Mouse (Mus musculus) E14TG2a.4 (cell line): Measurements from ENCODE around the gene Wdr3.
A peak's percentile ranks its signal among the peaks of the same experiment; 100 is the strongest.

Experiments used
- H3K27me3 ChIP-seq: 2 replicates; pipeline ENCODE4 v1.6.1; 2014; ENCODE audit warnings: low read length, control low read depth; ENCODE audit not compliant: insufficient read depth
- H3K36me3 ChIP-seq: 2 replicates; pipeline ENCODE4 v1.6.1; 2014; ENCODE audit warnings: low read length, control low read depth; ENCODE audit not compliant: insufficient read depth
- H3K4me1 ChIP-seq: replicated peaks from 2 replicates; pipeline ENCODE4 v1.6.1; 2014; ENCODE audit warnings: low read depth, low read length, control low read depth
- H3K4me3 ChIP-seq: replicated peaks from 2 replicates; pipeline ENCODE4 v1.5.1; 2014; ENCODE audit warnings: mild to moderate bottlenecking, low read length
- H3K9me3 ChIP-seq: 2 replicates; pipeline ENCODE4 v1.6.1; 2014; ENCODE audit warnings: low read length, control low read depth
- CTCF ChIP-seq: conservative IDR thresholded peaks from 2 replicates; pipeline ENCODE4 v1.5.1; 2014; ENCODE audit warnings: low read length
- NANOG ChIP-seq: IDR thresholded peaks from 2 replicates; pipeline ENCODE4 v1.6.1; 2014; ENCODE audit warnings: borderline replicate concordance, low read length, mixed read lengths
- POU5F1 ChIP-seq: IDR thresholded peaks from 2 replicates; pipeline ENCODE4 v1.6.1; 2014; ENCODE audit warnings: low read length, borderline replicate concordance

Wdr3 gene

DNA sequence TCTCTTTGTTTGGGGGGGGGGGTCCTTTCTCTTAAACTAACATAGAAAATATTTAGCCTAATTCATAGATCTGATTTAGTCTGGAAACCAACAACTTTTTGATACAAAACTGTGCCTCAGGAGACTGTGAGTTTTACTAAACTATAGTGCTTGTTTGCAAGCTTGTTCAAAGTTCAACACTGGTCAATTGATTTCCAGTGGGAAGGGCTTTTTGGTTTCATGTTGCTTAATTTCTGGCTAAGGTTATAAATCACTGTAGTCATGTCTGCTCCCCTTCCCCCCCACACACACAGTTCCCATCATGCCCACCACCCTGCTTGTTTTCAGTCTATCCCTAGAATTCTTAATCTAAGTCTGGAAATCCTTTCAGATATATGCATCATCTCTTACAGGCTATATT, 2.8 kb upstream of the Wdr3 start:
- H3K36me3 ChIP-seq: peaks cover 17% of the 10 kb centered on the region
- no peak overlapping the region for H3K4me3 ChIP-seq
- H3K4me1 ChIP-seq: peaks cover 19% of the 10 kb centered on the region
- H3K27me3 ChIP-seq: no peaks in the 10 kb centered on the region
- no peak for TF ChIP-seq NANOG
- TF ChIP-seq POU5F1: no peak
- TF ChIP-seq CTCF: no peak
- no peaks in the 10 kb centered on the region for H3K9me3 ChIP-seq

GRCm38 (mm10) chr3:100163556-100163955, 1.3 kb upstream of the Wdr3 start:
- Histone ChIP-seq H3K9me3 (no peaks in the 10 kb centered on the region), H3K27me3 (no peaks in the 10 kb centered on the region), H3K36me3 (peaks cover 25% of the 10 kb centered on the region), H3K4me3 (no peak overlapping the region), H3K4me1 (peaks cover 19% of the 10 kb centered on the region)
- TF ChIP-seq NANOG: no peak
- TF ChIP-seq POU5F1: no peak
- no peak for TF ChIP-seq CTCF

- peaks cover 41% of the 10 kb centered on the region for H3K36me3 ChIP-seq
- peak overlapping the region; percentile 96 for H3K4me3 ChIP-seq
- H3K27me3 ChIP-seq: no peaks in the 10 kb centered on the region
- TF ChIP-seq NANOG (no peak), CTCF (no peak), POU5F1 (no peak)
- no peaks in the 10 kb centered on the region for H3K9me3 ChIP-seq
- H3K4me1 ChIP-seq: peaks cover 19% of the 10 kb centered on the region
These were observed 417 bp downstream of the Wdr3 start for GRCm38 (mm10) chr3:100161665-100162314.

GRCm38 (mm10) chr3:100160682-100161445, 1.3 kb downstream of the Wdr3 start:
- Histone ChIP-seq H3K27me3 (no peaks in the 10 kb centered on the region), H3K36me3 (peaks cover 51% of the 10 kb centered on the region), H3K4me1 (peaks cover 19% of the 10 kb centered on the region), H3K4me3 (peak overlapping the region; percentile 96), H3K9me3 (no peaks in the 10 kb centered on the region)
- TF ChIP-seq NANOG: no peak
- no peak for TF ChIP-seq CTCF
- no peak for TF ChIP-seq POU5F1

- Histone ChIP-seq H3K4me3 (no peak overlapping the region), H3K9me3 (no peaks in the 10 kb centered on the region), H3K36me3 (no peaks in the 10 kb centered on the region), H3K27me3 (no peaks in the 10 kb centered on the region), H3K4me1 (no peaks in the 10 kb centered on the region)
- TF ChIP-seq POU5F1 (no peak), CTCF (no peak), NANOG (no peak)
These were observed 39.8 kb downstream of the Wdr3 start for GRCm38 (mm10) chr3:100122445-100122844.

GRCm38 (mm10) chr3:100121961-100122360, 40.2 kb downstream of the Wdr3 start:
- TF ChIP-seq NANOG (no peak), POU5F1 (no peak), CTCF (no peak)
- H3K27me3 ChIP-seq: no peaks in the 10 kb centered on the region
- no peaks in the 10 kb centered on the region for H3K4me1 ChIP-seq
- H3K36me3 ChIP-seq: no peaks in the 10 kb centered on the region
- H3K4me3 ChIP-seq: no peak overlapping the region
- H3K9me3 ChIP-seq: no peaks in the 10 kb centered on the region

GRCm38 (mm10) chr3:100118681-100119080, 43.5 kb downstream of the Wdr3 start:
- no peak for TF ChIP-seq POU5F1
- no peak for TF ChIP-seq NANOG
- TF ChIP-seq CTCF: no peak
- H3K4me3 ChIP-seq: no peak overlapping the region
- no peaks in the 10 kb centered on the region for H3K36me3 ChIP-seq
- H3K27me3 ChIP-seq: no peaks in the 10 kb centered on the region
- H3K4me1 ChIP-seq: no peaks in the 10 kb centered on the region
- H3K9me3 ChIP-seq: no peaks in the 10 kb centered on the region

GRCm38 (mm10) chr3:100106736-100107135, 55.5 kb downstream of the Wdr3 start:
- Histone ChIP-seq H3K9me3 (no peaks in the 10 kb centered on the region), H3K4me1 (no peaks in the 10 kb centered on the region), H3K4me3 (no peak overlapping the region), H3K36me3 (no peaks in the 10 kb centered on the region), H3K27me3 (no peaks in the 10 kb centered on the region; the same call in 1 of the 2 replicates)
- TF ChIP-seq CTCF (no peak), POU5F1 (no peak), NANOG (no peak)
